Mouse (Mus musculus) heart, adult 2 months (tissue): ENCODE measurements around the gene Gpld1. TPM values are rescaled to one million over a fixed set of nuclear protein-coding genes. Genes with fewer than 3 reads are reported as not detected.

Experiments used
- DNase-seq, 2 experiments: peaks; one replicate each; pipeline ENCODE4 v3.0.0; 2021
- H3K27ac ChIP-seq: fragments of 200-600 bp; 2 replicates; pipeline ENCODE4 v1.8.1; 2022
- H3K27me3 ChIP-seq: fragments of 200-500 bp; 2 replicates; pipeline ENCODE4 v1.6.1; 2012; ENCODE audit warnings: mild to moderate bottlenecking, low read length, inconsistent platforms, mixed read lengths; ENCODE audit not compliant: control insufficient read depth, insufficient read depth
- H3K36me3 ChIP-seq: fragments of 200-500 bp; 2 replicates; pipeline ENCODE4 v1.6.1; 2012; ENCODE audit warnings: low read length, inconsistent platforms; ENCODE audit not compliant: control insufficient read depth, insufficient read depth
- H3K4me1 ChIP-seq: fragments of 200-500 bp; 2 replicates; pipeline ENCODE4 v1.6.1; 2011; ENCODE audit warnings: low read length; ENCODE audit not compliant: control insufficient read depth, insufficient read depth
- H3K4me3 ChIP-seq: fragments of 200-600 bp; 2 replicates; pipeline ENCODE4 v1.8.1; 2022
- H3K79me2 ChIP-seq: fragments of 200-500 bp; replicated peaks from 2 replicates; pipeline ENCODE4 v1.6.1; 2012; ENCODE audit warnings: mild to moderate bottlenecking, inconsistent platforms, low read length, moderate library complexity, mixed read lengths; ENCODE audit not compliant: control insufficient read depth, insufficient read depth
- H3K9ac ChIP-seq: fragments of 200-500 bp; 2 replicates; pipeline ENCODE4 v1.6.1; 2012; ENCODE audit warnings: low read depth, mild to moderate bottlenecking, control low read depth, inconsistent platforms, low read length, mixed read lengths
- CTCF ChIP-seq: fragments of 200-600 bp; IDR thresholded peaks from 2 replicates; pipeline ENCODE4 v1.8.1; 2022; ENCODE audit warnings: antibody characterized with exemption, mild to moderate bottlenecking, moderate library complexity
- EP300 ChIP-seq: fragments of 200-500 bp; IDR thresholded peaks from 2 replicates; pipeline ENCODE4 v1.6.1; 2011; ENCODE audit warnings: low read depth, low read length, control low read depth; ENCODE audit not compliant: insufficient read depth
- POLR2A ChIP-seq: fragments of 200-500 bp; IDR thresholded peaks from 2 replicates; pipeline ENCODE4 v1.6.1; 2011; ENCODE audit warnings: mild to moderate bottlenecking, low read depth, low read length, control low read depth; ENCODE audit not compliant: insufficient read depth
- WGBS: fragments of 180-500 bp; shearing (Covaris S2); methylation state at CpG from one replicate; pipeline ENCODE4 v1.1.7; 2018; 5-methylcytosine and 5-hydroxymethylcytosine counted together
- intact Hi-C: fragments of 180-260 bp; cut with DNase I; formaldehyde crosslinking; loops from one replicate; pipeline ENCODE4 v1.15.1; 2025
- polyA plus RNA-seq: library from polyadenylated mRNA; depleted of rRNA; stranded (reverse); fragments of >200 nt; gene quantifications from 2 replicates; pipeline ENCODE4 v1.2.3, GENCODE M21; 2012
- total RNA-seq, 2 experiments: library from RNA; stranded (reverse); gene quantifications; 2 replicates each; pipeline ENCODE4 v1.2.3; 2021

Gene Gpld1
- total and polyA plus RNA-seq, 3 experiments, result 0.98 to 2.7 (median 2.1) TPM

GRCm38 (mm10) chr13:24948870-24949269 lies 5.9 kb downstream of the Gpld1 start:
- 86% methylated on average over 6 of the region's 6 CpGs for WGBS
- Histone ChIP-seq H3K27ac (no peak overlapping the region), H3K9ac (no peak overlapping the region), H3K27me3 (no peaks in the 10 kb centered on the region), H3K36me3 (no peaks in the 10 kb centered on the region), H3K4me1 (no peaks in the 10 kb centered on the region), H3K4me3 (no peak overlapping the region), H3K79me2 (no peaks in the 10 kb centered on the region)
- DNase-seq, result no peak
- no peak for TF ChIP-seq POLR2A
- no peak for TF ChIP-seq EP300
- no peak for TF ChIP-seq CTCF
- intact Hi-C loops, result no loop called here

DNA sequence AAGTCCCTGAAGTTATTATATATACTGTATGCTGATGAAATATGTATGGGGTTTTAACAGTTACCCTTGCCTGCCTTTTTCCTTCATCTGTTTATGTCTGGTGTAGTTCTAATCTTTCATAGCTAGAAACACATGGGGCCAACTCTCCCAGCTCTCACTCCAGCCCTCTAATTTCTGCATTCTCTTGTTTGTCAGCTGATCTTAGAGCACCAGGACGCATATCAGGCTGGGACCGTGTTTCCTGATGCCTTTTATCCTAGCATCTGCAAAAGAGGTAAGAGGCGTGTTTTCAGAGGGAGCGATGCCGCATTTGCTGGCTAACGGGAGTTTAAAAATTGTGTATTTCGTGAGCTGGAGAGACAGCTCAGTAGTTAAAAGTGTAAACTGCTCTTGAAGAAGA lies 9.7 kb downstream of the Gpld1 start:
- Histone ChIP-seq H3K36me3 (no peaks in the 10 kb centered on the region), H3K4me1 (no peaks in the 10 kb centered on the region), H3K9ac (no peak overlapping the region), H3K27ac (no peak overlapping the region), H3K27me3 (no peaks in the 10 kb centered on the region), H3K79me2 (no peaks in the 10 kb centered on the region), H3K4me3 (no peak overlapping the region)
- no peak for DNase-seq
- TF ChIP-seq CTCF (no peak), EP300 (no peak), POLR2A (no peak)
- 78% methylated on average over 7 of the region's 7 CpGs for WGBS
- intact Hi-C loops, result no loop called here

DNA sequence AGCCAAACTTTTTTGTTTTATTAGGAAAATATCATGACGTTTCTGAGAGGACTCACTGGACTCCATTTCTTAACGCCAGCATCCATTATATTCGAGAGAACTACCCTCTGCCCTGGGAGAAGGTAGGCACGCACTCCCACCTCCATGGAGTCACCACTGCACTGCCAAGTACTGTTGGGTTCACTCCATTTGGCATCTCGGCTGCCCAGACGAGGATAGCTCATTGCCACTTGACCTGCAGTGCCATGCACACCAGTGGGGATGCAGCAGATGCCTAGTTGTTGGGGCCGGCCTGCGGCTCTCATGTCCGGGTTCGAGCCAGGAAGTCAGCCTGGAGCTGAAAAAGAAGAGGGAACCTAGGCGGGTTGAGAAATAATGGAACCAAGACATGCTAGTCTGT lies 12.1 kb downstream of the Gpld1 start:
- H3K9ac ChIP-seq, result no peak overlapping the region
- TF ChIP-seq POLR2A (no peak), EP300 (no peak), CTCF (no peak)
- no peak overlapping the region for H3K27ac ChIP-seq
- no peak overlapping the region for H3K4me3 ChIP-seq
- no peaks in the 10 kb centered on the region for H3K36me3 ChIP-seq
- H3K27me3 ChIP-seq, result no peaks in the 10 kb centered on the region
- H3K79me2 ChIP-seq, result no peaks in the 10 kb centered on the region
- no peak for DNase-seq
- intact Hi-C loops, result no loop called here
- 39% methylated on average over 11 of the region's 11 CpGs for WGBS
- H3K4me1 ChIP-seq, result no peaks in the 10 kb centered on the region

- H3K36me3 ChIP-seq, result no peaks in the 10 kb centered on the region
- H3K27me3 ChIP-seq, result no peaks in the 10 kb centered on the region
- H3K27ac ChIP-seq, result no peak overlapping the region
- H3K79me2 ChIP-seq, result no peaks in the 10 kb centered on the region
- H3K4me3 ChIP-seq, result no peak overlapping the region
- WGBS, result 26% methylated on average over 10 of the region's 10 CpGs
- intact Hi-C loops, result no loop called here
- H3K9ac ChIP-seq, result no peak overlapping the region
- DNase-seq, result no peak
- H3K4me1 ChIP-seq, result no peaks in the 10 kb centered on the region
- TF ChIP-seq POLR2A, result no peak
Measured at GRCm38 (mm10) chr13:24955500-24955899, 12.5 kb downstream of the Gpld1 start.

DNA sequence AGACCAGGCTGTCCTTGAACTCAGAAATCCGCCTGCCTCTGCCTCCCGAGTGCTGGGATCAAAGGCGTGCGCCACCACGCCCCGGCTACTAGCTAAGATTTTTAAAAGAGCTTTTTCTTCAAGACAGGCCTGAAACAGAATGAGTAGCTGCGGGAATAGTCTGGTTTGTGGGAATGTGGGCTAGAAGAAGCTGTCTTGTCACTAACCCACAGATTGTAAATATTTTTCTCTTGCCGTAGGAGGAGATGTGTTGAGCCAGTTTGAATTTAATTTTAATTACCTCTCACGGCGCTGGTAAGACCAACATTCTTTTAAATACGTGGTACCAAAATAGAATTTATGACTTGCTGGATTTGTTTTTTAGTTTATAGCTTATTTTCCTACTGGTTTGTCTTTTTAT lies 15.7 kb downstream of the Gpld1 start:
- Histone ChIP-seq H3K27ac (no peak overlapping the region), H3K36me3 (no peaks in the 10 kb centered on the region), H3K4me3 (no peak overlapping the region), H3K79me2 (no peaks in the 10 kb centered on the region), H3K9ac (no peak overlapping the region), H3K27me3 (no peaks in the 10 kb centered on the region), H3K4me1 (no peaks in the 10 kb centered on the region)
- DNase-seq, result no peak
- intact Hi-C loops, result no loop called here
- WGBS, result 89% methylated on average over 11 of the region's 11 CpGs
- TF ChIP-seq POLR2A (no peak), EP300 (no peak), CTCF (no peak)

GRCm38 (mm10) chr13:24960084-24960483 lies 17.1 kb downstream of the Gpld1 start:
- no peaks in the 10 kb centered on the region for H3K79me2 ChIP-seq
- H3K9ac ChIP-seq, result no peak overlapping the region
- DNase-seq, result no peak
- no peak overlapping the region for H3K27ac ChIP-seq
- 64% methylated on average over 3 of the region's 3 CpGs for WGBS
- TF ChIP-seq CTCF (no peak), EP300 (no peak), POLR2A (no peak)
- no peaks in the 10 kb centered on the region for H3K4me1 ChIP-seq
- no peaks in the 10 kb centered on the region for H3K27me3 ChIP-seq
- intact Hi-C loops, result no loop called here
- no peak overlapping the region for H3K4me3 ChIP-seq
- no peaks in the 10 kb centered on the region for H3K36me3 ChIP-seq

- no peak for DNase-seq
- no peaks in the 10 kb centered on the region for H3K79me2 ChIP-seq
- 83% methylated on average over 8 of the region's 8 CpGs for WGBS
- no peaks in the 10 kb centered on the region for H3K4me1 ChIP-seq
- H3K9ac ChIP-seq, result no peak overlapping the region
- intact Hi-C loops, result no loop called here
- no peaks in the 10 kb centered on the region for H3K36me3 ChIP-seq
- TF ChIP-seq CTCF, result no peak
- no peak for TF ChIP-seq POLR2A
- no peak for TF ChIP-seq EP300
- H3K4me3 ChIP-seq, result no peak overlapping the region
- no peaks in the 10 kb centered on the region for H3K27me3 ChIP-seq
- no peak overlapping the region for H3K27ac ChIP-seq
Measured at GRCm38 (mm10) chr13:24962119-24962518, 19.2 kb downstream of the Gpld1 start.
